Mouse (Mus musculus): ENCODE measurements around the gene Il12rb1.

The Il12rb1 gene

GRCm38 (mm10) chr8:70773833-70774232 lies 34.4 kb upstream of the Il12rb1 start:
- peak; percentile 94 for DNase-seq (ENCODE audit: low read depth, low spot score)

DNA sequence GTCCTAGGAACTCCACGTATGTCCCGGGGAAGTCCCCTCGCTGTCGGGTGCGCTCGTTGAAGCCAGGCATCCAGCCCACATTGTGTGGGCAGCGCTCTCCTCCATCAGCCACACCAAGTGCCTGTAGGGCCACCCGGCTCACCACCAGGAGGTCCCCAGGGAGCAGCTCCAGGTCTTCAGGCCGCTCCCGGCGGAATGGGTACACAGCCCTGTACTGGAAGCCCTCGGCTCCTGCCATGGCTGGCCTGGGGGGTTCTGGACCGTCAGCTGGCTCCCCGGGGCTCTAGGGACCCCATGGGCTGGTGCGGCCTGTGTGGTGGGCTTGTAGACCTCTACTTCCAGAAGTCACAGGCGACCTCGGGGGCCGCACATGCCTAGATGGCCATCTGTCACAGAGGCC lies 33.5 kb upstream of the Il12rb1 start:
- no peak for DNase-seq (ENCODE audit: low read depth, low spot score)

DNA sequence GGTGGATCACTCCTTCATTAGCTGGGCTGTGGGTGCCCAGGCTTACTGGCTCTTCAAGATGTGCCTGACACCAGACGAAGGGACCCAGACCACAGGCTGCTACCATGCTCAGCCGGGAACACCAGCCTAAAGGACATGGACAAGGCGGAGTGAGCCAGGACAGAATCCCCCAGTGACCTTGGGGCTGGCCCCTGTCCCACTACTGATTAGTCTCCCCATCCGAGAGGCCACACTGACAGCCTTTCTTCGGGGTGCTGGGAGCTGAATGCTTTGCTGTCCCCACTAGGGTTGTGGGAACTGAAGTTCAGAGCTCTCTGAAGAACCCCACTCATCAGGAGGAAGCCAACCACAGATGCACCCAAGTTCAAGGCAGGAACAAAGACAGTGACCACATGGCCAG lies 33.0 kb upstream of the Il12rb1 start:
- no peak for DNase-seq (ENCODE audit: low read depth, low spot score)

GRCm38 (mm10) chr8:70775851-70776495 lies 32.3 kb upstream of the Il12rb1 start:
- no peak for DNase-seq (ENCODE audit: low read depth, low spot score)

GRCm38 (mm10) chr8:70776496-70777444 lies 31.5 kb upstream of the Il12rb1 start, which contains the start of gene Pik3r2:
TSS of gene Pik3r2 (minus strand) at chr8:70776713.
- DNase-seq (ENCODE audit: low read depth, low spot score): peak; percentile 99

GRCm38 (mm10) chr8:70780093-70780492 lies 28.2 kb upstream of the Il12rb1 start:
- no peak for DNase-seq (ENCODE audit: low read depth, low spot score)

DNA sequence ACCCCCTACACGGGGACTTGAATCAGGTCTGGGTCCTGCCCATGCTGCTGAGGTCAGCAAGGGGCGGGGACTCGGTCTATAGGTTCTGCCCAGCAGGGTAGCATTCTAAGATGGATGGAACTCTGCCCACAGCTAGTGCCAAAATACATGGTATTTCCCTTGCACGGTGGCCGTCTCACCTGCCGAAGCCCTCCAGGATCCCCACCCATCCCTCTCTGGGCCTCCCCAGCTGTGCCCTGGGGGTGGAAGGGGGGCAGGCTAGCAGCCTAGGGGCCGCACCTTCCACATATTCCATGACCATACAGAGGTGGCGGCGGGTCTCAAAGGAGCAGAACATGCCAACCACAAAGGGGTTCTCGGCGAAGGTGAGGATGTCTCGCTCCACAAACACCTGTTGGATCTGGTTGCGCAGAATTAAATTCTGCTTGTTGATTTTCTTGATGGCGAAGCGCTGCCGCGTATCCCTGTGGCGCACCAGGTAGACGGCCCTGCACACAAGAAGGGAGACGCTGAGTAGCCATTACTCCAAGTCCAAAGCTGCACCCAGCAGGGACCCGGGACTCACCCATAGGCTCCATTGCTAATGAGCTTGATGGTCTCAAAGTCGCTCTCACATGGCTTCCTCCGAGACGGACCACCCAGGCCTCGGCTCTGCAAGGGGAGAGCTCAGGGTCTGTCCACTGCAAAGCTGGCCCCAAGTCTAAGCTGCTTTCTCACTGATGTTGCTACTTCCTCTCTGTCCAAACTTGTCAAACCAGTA lies 21.8 kb upstream of the Il12rb1 start:
- no peak for DNase-seq (ENCODE audit: low read depth, low spot score)

DNA sequence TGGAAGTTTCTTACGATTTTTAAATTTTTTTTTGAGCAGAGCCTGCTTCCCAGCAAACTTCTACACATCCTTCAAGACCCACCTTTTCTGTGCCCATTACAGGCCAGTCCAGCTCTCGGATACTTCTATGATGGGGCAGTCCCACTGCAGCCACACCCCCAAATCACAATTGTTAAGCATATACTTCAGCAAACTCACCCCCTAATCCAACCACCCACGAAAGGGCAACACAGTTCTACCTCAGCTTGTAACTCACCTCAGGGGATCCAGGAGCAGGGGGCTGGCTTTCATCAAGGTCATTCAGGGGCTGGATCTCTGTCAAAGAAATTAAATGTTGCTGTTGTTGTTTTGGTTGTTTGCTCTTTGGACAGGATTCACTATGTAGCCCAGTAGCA lies 21.2 kb upstream of the Il12rb1 start:
- no peak for DNase-seq (ENCODE audit: low read depth, low spot score)

- DNase-seq (ENCODE audit: low read depth, low spot score): peak; percentile 94
Observed at GRCm38 (mm10) chr8:70787941-70788667, 20.1 kb upstream of the Il12rb1 start.

- no peak for DNase-seq (ENCODE audit: low read depth, low spot score)
Observed at GRCm38 (mm10) chr8:70789046-70789445, 19.2 kb upstream of the Il12rb1 start.

DNA sequence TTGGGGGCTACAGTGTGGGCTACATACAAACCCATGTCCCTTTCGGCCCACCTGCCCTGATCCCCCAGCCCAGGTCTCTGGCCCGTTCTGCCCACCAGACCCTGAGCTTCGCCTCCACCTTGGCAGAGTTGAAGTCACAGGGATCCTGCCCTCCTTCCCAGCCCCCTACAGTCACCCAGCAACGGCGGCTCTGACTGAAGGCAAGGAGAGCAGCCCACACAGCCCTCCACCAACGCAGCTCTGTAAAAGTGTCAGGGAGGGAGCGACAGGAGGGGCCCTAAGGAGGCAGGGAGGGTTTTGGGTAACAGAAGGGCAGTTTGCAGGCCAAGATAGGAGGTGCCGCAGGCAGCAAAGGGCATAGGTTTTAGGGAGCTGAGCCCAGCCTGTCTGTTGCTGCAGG lies 17.4 kb upstream of the Il12rb1 start:
- peak; percentile 83 for DNase-seq (ENCODE audit: low read depth, low spot score)

DNA sequence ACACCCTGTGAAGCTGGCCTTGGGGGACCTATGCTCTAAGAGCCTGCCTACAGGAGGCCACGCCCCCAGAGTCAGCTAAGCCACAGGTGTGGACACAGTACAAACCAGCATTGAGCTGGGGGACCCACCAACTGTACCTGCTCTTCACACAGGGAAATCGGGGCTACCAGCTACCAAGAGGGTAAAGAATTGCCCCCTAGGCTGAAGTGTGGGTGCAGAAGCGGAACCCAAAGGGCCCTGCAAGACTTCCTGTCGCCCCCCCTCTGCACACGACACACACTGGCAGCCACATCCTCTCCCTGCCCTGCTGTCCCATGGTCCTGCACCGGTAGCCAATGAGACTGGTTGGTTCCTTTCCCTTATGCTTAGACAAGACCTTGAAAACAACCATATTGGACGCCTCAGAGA lies 17.0 kb upstream of the Il12rb1 start:
- DNase-seq (ENCODE audit: low read depth, low spot score): peak; percentile 73

GRCm38 (mm10) chr8:70791975-70792691 lies 16.1 kb upstream of the Il12rb1 start:
- peak; percentile 97 for DNase-seq (ENCODE audit: low read depth, low spot score)

DNA sequence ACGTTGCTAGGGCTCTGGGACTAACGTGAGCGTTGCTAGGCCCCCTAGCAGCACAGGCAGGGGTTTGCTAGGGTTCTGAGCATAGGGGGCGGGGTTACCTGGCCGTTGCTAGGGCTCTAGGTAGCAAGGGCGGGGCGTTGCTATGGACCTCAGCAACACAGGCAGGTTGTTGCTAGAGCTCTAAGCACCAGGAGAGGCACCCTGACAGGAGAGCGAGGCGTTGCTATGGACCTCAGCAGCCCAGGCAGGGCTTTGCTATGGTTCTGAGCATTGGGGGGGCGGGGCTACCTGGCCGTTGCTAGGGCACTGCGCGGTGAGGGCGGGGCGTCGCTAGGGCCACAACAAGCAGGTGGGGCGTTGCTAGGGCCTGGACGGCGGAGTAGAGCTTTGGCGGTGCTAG lies 15.5 kb upstream of the Il12rb1 start:
- DNase-seq (ENCODE audit: low read depth, low spot score): no peak

GRCm38 (mm10) chr8:70794215-70794614 lies 14.0 kb upstream of the Il12rb1 start:
- no peak for DNase-seq (ENCODE audit: low read depth, low spot score)

- no peak for DNase-seq (ENCODE audit: low read depth, low spot score)
Observed at GRCm38 (mm10) chr8:70795370-70795769, 12.9 kb upstream of the Il12rb1 start.

DNA sequence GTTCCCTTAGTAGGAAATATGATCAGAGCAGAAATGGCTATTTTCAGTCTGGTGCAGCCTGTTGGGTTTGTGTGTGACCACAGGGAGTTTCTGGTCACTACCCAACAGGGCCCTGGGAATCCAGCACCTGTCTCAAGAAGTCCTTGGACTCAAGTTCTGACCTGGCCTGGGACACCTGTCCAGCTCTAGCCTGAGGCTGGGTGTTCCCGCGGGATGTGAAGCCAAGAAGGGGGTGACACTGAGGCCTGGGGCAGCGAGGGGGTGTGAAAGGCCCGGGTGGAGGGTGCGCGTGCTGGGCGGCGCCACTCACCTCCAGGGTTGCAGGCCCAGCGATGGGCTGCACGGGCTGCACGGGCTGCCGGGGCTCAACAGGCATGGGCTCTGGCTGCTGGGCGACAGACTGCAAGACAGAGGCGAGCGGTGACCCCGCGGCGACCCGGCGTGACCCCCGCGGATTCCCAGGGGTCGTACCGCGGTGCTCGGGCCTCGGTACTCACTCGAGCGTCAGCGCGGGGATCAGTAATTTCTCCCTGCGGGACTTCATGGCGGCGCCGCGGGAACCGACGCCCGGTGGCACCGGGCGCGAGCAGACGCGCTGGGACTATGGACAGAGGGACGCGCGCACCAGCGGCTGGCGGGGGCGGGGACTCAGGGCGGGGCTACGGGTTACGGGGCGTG lies 11.7 kb upstream of the Il12rb1 start:
- no peak for DNase-seq (ENCODE audit: low read depth, low spot score)

DNA sequence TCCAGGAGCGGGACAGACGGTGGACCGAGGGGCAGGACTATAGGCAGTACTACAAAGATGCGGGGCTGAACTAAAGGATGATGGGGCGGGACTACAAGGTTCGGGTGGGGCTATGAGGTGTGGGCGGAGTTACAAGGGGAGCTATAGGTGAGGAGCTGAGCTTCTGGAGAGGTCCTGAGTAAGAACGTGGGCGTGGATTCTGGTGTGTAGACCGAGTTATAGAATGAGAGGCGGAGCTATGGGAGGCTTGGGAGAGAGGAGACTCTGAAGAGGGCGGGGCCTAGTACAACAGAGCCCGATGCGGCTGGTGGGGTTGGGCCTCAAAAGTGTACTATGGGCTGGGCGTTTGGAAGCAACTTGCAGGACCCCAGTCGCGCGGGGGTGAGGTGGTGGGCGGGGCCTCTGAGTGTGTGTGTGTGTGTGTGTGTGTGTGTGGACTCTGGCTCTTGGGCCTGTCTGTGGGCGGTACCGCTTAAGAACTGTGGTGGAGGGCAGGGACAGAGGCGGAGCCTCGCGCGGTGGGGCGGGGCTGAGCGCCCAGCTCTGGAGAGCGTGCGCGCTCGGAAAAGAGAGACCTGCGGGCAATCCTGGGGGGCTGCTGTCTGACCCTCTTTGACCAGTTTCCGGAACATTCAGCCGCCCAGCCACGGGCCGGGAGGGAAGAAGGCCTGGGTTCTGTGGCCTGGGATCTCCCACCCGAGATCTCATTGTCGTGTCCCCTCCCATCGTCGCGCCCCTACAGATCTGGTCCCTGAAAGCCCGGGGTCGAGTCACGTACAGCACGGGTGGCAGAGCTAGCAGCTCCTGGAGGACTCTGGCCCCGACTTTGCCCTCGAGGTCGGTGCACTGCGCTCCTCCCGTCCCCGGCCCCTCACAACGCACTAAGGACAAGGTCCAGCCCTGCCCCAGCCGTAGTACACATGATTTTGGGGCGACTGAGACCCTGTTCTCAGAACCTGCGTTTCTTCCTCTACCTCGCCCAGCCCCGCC lies 10.9 kb upstream of the Il12rb1 start:
- DNase-seq (ENCODE audit: low read depth, low spot score): peak; percentile 97

GRCm38 (mm10) chr8:70798281-70798680 lies 10.0 kb upstream of the Il12rb1 start:
- DNase-seq (ENCODE audit: low read depth, low spot score): peak; percentile 90
